Mouse (Mus musculus): Measurements from ENCODE around the gene Nemf.

DNA sequence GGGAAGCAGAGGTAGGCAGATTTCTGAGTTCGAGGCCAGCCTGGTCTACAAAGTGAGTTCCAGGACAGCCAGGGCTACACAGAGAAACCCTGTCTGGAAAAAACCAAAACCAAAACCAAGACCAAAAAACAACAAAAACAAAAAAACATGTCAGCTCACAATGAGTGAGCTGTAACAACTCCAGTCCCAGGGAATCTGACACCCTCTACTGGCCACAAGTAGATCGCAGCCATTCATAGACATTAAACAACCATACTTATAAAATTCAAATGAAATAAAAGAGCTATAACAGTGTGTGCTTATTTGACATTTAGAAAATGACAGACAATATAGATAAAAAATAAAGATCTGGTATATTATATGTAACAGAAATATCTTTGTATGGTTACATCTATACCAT, 23.4 kb downstream of the Nemf start:
- TF ChIP-seq POLR2A (IDR thresholded peaks at IDR 0.05; ENCODE audit: borderline replicate concordance, control insufficient read depth, low read depth, low read length) (no peak), CTCF (IDR thresholded peaks at IDR 0.05; ENCODE audit: control insufficient read depth, insufficient read depth, low read length) (no peak)

All from bone marrow, adult 2 months (tissue).